Mouse (Mus musculus) cerebellum, adult 9-10 months (tissue): ENCODE measurements around the gene Trim52.
"Not testable (repeated sequence)": the region's sequence is repeated elsewhere in the genome, so short reads cannot be mapped to it uniquely, and the experiment has no call there.

Source experiments
- DNase-seq: peaks from one replicate; pipeline ENCODE4 v3.0.0; 2022

Trim52 gene

DNA sequence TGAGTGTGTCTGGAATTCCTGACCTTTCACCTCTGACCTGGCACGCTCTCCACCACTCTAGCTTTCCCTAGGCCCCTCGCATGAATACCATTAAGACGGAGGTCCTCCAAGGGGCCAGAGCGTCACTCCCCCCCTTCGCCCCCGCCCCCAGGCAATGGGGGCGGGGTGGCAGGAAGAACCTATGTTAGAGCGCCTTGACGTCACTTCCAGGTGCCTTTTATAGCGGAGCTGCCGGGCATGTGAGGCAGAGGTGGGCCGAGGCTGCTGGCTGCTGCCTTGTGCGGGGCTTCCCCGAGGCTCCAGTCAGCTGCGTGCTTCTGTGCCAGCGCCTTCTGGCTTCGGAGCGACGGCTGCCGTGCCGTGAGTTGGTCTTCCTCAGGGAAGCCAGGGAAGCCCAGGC, at the start of gene Trim52:
TSS of gene Trim52 (plus strand) at position 219 of the 400 bp plus-strand sequence.
- no peak for DNase-seq

DNA sequence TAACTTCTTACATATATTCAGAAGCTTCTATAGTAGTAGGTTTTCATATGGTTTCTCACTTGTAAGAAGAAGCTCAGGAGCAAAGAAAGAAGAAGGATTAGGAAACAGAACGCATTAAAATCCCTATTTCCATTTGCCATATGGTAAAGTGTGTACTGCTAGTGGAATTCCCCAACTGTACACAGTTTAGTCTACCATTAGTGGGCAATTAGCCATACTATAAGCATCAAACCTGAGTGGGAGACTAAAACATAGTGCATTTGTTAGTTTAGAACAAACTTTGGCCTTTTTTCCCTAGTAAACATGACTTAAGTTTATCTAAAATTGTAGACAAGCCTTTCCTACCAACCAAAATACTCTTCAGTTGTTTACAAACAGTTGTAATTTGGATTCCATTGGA, 33.4 kb upstream of the Trim52 start:
- DNase-seq: no peak

DNA sequence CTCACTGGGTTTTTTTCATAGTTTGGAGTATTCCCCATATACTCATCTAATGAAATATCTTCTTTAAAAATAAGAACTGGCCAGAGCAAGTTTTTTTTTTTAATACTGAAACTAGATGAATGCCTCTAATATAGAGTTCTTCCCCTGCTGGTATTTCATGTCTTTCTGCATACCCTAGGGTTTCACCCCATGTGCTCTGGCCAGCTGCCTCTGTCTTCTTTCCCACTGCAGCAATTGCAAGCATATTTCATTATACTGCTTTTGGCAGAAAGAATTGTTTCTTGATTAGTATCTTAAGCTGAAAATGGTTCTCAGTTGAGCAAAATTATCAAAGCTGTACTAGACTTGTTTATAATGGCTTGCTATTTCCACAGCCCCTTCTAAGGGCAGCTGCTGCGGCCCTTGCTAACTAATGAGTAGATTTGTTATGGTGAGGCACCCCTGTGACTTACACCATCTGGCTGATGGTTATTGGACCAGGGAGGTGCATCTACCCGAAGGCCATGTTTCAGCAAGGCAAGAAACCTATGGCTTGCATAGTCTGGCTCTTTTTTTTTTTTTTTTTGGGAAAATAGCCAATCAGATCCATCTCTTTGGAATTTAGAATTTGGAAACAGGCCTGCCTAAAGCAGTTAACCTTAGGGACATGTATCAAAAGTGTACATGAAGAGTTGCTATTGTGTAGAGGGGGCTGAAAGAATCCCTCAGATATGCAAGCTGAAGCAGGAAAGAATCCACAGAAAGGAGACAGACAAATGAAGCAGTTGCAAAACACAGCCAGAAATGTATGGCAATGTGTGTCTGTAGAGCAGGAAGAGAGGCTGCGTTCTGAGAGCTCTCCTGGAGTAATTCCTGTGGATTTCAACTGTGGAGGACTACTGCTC, 30.6 kb upstream of the Trim52 start:
- DNase-seq: no peak

DNA sequence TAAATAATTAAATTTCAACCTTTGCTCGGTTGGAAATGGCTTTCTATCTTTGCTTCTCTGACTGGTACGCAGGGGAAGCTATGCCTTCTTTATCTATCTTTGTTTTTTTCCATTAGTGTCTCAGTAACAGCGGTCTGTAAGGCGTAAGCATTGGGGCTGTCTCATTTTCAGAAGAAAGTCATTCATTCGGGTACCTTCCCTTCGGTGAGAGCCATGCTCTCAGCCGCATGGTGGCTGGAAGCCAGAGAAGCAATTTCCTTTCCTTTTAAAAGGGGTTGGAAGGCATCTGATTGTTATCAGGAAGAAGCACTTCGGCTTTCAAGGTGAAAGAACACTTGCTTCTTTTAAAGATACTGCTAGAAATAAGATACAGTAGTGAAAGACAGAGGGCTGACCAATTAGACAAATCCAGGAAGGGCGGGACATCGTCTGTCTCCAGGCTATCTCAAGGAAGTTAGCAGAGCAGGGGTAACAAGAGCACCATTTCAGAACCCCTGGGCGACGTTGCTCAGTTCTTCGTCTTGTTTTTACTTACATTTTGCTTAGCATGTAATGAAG, 17.4 kb upstream of the Trim52 start:
- no peak for DNase-seq

DNA sequence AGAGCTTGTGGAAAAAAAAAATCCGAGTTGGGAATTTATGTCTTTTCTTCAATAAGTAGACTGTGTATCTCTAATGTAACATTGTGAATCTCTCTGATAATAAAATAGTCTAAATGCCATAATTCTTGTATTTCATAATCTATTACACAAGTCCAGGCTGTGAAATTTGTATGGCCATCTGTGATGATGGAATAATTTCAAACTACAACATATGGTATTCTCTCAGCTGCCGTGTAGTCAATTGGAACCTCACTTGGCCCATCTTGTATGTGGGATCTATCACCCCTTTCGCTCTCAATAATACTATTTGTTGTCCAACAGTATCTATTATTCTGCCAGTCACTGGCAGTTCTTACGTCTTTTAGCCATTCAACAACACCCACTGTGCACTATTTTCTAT, 9.2 kb upstream of the Trim52 start:
- DNase-seq: peak; percentile 2

DNA sequence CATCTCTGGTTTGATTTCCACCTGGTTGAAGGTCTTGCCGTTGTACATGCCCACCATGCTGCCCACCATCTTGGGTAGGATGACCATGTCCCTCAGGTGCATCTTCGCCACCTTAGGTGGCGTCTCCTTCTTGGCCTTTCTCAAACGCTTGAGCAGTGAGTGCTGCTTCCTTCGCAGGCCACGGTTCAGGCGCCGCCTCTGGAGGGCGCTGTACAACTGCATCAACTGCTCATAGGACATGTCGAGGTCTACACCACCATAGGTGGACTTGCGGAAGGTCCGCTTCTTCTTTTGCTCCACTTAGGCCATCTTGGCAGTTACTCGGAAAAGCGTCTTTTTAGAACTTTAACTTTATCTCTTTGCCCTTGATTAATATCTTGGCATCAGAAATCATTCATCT, 5.1 kb upstream of the Trim52 start:
- DNase-seq: no peak

DNA sequence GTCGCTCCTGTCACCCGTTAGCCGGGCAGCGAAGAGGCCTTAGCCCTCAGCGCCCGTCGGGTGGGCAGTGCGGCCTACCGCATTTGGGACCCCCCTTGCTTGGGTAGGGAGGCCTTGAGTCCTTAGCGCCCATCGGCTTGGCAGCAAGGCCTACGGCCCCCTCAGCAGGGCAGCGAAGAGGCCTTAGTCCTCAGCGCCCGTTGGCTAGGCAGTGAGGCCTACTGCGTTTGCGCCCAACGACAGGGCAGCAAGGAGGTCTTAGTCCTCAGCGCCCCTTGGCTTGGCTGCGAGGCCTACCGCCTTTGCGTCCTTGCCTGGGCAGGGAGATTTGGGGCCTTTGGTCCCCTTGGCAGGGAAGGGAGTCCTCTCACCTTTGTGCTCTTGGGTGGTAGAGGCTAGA, 427 bp downstream of the Trim52 start:
- no peak for DNase-seq

DNA sequence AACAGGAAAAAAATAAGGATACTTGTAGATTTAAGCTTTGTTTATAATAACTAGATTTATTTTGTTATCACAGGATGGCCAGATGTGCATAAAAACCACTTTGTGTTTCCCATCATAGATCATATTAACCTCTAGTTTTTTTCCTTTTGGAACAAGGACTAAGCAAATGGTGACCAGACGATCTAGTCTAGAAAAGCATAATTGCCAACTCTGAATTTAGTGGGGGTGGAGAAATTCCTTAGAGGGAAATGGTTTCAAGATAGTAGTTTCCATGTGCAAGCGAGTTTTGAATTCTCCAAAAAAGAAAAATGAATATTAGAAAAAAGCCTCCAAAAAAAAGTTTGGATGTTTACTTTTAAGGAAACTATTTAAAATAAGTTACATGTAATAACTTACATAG, 13.4 kb downstream of the Trim52 start:
- no peak for DNase-seq

DNA sequence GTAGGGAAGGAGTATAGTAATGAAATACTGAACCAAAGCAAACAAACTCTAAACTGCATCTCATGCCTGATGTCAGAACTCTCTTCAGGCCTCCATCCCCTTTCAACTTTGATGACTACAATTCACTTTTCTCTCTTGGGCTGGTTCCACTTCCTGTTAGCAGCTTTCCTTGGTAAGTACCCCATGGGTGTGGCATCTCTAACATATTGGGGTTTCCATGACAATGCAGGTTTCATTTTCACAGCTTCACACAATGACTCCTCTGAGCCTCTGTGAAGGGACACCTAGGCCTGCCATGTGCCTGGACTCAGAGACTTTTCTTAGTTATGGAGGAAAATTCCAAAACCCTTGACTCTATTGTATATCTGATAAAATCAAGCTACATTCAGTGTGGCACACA, 30.3 kb downstream of the Trim52 start:
- no peak for DNase-seq

DNA sequence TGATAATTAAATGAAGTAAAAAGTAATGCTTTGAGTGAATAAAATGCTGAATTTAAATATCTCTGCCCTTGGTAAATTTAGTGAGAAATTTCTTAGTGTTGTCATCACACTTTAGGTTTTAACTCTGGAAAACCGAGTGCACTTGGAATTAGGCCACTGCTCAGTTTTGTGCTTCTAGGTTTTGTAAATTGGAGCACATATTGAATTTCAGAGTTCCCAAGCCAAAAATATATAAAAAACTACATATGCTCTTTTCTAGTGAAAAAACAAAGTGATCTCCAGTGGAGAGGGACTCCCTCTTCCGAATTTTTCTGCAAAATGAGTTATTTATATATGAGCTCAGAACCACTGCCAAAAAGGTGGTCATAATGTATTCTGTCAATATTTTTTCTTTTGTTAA, 45.2 kb downstream of the Trim52 start:
- DNase-seq: no peak

DNA sequence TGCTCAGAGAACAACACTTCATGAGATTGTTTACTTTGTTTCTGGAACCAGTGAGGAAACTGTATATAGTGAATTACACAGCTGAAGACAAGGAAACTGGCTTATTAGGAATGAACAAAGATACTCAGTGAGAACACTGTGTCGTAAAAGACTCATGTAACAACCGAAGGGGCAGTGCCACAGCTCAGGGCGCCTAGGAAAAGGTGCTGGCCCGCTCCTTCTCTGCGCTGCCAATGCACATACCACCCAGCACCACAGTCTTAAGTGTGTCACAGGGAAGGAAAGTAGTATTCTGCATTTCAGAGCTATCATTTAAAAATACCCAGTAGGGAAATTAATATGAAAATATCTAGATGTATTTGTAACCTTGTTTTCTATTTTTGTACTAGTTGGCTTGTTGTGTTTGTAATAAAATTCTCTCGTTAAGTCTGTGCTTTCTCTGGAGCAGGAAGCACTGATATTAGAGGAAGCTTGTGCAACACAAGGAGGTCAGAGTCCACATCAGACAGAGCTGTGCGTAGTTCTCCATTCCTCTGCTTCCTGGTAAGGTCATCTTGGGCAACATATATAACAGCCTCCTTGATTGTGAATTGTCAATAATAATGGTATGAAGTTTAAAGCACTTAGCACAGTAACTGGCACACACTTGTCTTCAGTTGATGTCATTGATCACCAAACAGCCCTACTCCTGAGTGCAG, 49.0 kb downstream of the Trim52 start:
- DNase-seq: no peak

DNA sequence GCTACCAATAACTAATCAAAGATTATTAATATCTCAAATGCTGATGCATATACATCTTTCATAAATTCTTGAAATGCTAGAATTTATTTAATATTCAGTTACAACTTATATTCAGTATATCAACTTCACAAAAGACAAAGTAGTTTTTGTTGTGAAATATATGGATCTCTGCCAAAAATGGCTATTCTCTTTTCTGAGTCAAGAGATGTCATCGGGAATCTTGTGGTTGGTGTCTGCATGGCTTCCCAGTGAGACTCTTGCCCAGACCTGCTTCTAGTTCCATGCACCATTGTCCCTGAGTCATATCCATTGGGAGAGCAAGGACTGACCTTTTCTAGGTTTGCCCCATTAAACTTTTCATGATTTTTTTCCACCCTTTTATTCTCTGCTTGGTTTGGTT, 50.5 kb downstream of the Trim52 start:
- DNase-seq: no peak

DNA sequence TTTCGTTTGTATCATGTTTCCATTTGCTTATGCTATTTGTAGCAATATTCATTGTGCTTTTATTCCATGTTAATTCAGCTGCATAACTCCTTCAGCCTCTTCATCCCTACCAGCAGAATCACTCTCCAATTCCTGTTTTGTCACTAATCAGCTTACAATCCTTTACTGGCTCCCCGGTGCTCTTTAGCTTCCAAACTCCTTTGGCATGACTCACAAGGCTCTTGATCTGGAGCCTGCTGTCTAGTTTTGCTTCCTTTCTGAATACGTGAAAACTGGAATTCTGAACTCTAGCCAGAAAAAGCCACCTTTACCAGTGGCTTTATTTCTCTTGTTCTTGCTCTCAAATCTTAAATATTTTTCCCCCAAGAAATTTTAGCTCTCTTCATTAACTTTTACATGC, 56.3 kb downstream of the Trim52 start:
- DNase-seq: no peak

DNA sequence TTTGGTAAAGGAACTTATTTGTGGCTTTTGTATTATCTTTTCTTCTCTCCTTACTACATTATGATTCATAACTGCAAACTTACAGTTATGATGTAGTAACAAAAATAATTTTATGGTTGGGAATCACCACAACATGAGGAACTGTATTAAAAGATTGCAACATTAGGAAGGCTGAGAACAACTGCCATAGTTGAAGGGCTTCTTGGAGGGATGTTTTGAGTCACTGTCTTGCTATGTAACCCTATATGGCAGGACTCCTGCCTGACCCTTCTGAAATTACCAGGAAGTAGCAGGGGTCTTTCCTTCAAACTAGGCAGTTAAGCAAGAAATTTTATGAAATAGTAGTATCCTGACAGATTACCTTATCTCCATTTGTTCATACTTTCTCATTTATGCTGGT, 57.2 kb downstream of the Trim52 start:
- DNase-seq: no peak

DNA sequence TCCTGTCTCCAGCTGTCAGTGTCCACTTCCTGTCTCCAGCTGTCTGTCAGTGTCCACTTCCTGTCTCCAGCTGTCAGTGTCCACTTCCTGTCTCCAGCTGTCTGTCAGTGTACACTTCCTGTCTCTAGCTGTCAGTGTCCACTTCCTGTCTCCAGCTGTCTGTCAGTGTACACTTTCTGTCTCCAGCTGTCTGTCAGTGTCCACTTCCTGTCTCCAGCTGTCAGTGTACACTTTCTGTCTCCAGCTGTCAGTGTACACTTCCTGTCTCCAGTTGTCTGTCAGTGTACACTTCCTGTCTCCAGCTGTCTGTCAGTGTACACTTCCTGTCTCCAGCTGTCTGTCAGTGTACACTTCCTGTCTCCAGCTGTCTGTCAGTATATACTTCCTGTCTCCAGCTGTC, 57.9 kb downstream of the Trim52 start:
- DNase-seq: not testable (repeated sequence)

DNA sequence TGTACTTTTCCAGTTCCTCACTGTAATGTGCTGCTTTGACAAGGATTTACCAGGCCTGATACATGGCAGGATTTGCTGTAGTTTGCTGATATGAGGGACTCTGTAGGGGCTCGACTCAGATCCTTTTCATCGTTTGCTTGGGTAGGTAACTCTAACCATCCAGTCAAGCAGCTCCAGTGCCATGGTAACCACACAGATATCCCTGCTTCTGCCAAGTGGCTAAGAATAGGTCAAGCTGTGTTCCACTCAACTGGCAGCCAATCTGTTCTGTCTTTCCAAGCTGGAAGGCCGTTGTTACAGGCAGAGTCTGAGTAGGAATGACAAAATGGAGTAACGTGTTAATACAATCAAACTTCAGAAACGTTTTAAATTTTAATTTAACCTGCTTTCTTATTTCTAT, 70.9 kb downstream of the Trim52 start:
- DNase-seq: peak; percentile 14

DNA sequence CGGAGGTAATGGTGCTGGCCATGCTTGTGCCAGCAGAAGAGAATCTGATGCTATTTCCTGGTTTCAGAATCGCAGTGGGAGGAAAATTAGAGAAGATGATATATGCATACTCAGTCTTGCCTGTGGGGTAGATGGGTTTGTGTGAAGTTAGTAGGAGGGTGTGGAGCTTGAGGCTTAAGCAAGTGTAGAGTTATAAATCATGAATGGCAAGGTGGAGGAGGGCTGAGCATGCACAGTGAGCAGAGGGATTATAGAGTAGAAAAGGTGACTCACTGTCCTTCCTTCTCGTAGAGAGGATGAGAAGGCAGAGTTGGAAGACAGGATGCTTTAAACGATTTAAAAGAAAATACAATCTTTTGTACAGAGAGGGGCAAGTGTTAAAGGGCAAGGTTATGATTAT, 72.2 kb downstream of the Trim52 start:
- no peak for DNase-seq

DNA sequence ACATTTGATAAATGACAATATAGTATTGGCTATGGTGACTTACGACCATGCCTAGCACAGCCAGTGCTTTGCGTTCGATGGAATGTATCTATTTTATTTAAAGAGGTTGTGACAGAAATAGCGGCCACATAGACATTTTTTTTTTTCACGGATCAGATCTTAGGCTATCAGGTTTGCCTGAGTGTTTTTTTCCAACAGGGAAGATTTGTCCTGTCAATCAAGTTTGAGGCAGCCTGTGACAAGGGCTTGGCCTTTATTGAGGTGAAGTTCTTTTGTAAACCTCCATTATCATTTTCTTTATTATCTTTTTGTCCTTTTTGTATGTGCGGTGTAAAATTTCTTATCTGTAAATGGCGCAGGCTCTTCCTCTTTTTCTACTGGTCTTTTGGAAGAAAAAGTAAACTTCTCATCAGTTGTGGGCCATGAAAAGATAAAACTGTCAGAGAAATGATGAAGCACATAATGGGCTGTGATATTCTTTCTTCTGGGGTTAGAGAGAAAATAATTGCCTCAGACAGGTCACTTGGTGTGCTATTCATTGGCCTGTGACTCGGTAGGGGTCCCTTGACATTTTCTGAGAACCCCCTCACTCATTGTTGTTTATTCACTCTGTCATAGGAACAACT, 73.2 kb downstream of the Trim52 start:
- no peak for DNase-seq

DNA sequence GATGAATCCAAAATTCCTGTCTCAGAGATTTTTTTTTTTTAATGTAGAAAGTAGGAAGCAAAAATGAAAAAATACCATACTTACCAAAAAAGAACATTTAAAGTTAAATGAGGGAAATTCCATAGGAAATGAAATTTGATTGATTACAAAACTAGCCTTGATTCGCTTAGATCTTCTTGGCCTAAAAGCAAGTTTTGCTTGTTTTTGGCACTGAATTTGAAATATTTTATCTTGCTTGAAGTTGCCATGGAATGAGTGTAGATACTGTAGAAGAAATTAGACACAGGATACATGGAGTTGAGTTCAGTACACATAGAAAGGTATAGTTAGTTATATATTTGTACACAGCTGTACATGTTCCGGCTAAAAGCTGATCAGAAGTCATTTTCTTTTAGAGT, 73.7 kb downstream of the Trim52 start:
- no peak for DNase-seq

DNA sequence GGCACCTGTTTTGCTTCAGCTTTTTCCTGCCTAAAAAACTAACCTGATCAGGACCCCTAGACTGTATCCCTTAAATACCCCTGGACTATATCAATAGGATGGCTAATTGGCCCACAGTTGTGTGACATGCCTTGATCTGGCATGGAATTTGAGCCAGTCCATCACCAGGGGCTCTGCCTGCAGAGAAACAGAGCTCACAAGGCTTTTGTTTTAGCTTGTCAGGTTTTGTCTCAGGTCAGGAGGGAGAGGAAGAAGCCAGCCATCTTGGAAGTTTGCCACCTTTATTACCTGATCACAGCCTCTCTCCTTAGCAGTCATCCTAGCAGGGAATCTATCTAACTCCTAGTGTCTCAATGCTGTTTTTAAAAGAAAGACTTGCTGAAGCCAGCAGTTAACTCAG, 74.6 kb downstream of the Trim52 start:
- DNase-seq: no peak

DNA sequence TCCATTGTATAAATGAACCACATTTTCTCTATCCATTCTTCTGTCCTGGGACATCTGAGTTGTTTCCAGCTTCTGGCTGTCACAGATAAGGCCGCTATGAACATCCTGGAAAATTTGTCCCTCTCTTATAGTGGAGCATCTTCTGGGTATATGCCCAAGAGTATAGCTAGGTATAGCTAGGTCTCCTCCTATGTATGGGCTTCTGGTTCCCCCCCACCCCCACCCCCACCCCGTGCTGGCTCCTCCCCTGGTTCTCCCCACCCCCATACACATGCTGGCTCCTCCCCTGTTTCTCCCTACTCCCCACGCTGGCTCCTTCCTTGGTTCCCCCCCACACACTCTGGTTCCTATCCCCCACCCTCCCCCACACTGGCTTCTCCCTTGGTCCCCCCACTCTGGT, 78.0 kb downstream of the Trim52 start:
- DNase-seq: no peak
